Comparison of ENCODE assay signal across 7 mouse cellular contexts in genomic region chr15:80711401-80712151, GRCm38 (mm10). TPM values are rescaled to one million over a fixed set of nuclear protein-coding genes. Genes with fewer than 3 reads are reported as not detected.
DNase-seq lines count a peak whose midpoint lies in the region; ATAC-seq and TF ChIP-seq lines count a peak whose summit lies in the region.

No protein-coding gene starts in this region.

- peak; percentile 37 for ATAC-seq in hindbrain, embryonic 16.5 days
- peak; percentile 34 for ATAC-seq in megakaryocyte progenitor cell, adult 5-6 weeks (replicated peaks; ENCODE audit: poor library complexity)

- WGBS in hindbrain, embryonic 16.5 days, result under 1% methylated on average over 83 of the region's 106 CpGs

- intact Hi-C loops in gastrocnemius, adult 2 months (cut with DNase I), result loop anchor here (2.0 to 10.0 kb wide), 2 partner anchors 87 to 483 kb away; partner anchors contain the start of gene Mrtfa
- intact Hi-C loops in left cerebral cortex, postnatal 25 days (cut with DNase I), result loop anchor here (2.0 kb wide), 2 partner anchors 87 to 237 kb away; partner anchors contain the start of gene Adsl

- no peak for TF ChIP-seq CTCF in gastrocnemius, adult 2 months (IDR thresholded peaks at IDR 0.05)

- peak overlapping the region; percentile 91 for H3K9ac ChIP-seq in hindbrain, embryonic 16.5 days (ENCODE audit: low read depth, low read length)

- DNase-seq in ZHBTc4 (ENCODE audit: low read depth, low spot score), result peak; percentile 78
- DNase-seq in cerebellum, postnatal 4 days (ENCODE audit: low spot score in 2 of 2), result peak; percentile 55 to 72
- DNase-seq in gastrocnemius, adult 2 months, result peak; percentile 78
- DNase-seq in left cerebral cortex, postnatal 25 days (ENCODE audit: low spot score in 2 of 2), result peak; percentile 56 to 62
- DNase-seq in right cerebral cortex, postnatal 25 days, result peak; percentile 65

- H3K9me3 ChIP-seq in hindbrain, embryonic 16.5 days (ENCODE audit: control insufficient read depth, low read length), result no peaks in the 10 kb centered on the region

- H3K27me3 ChIP-seq in hindbrain, embryonic 16.5 days (replicated peaks; ENCODE audit: control insufficient read depth, insufficient read depth, low read length), result no peaks in the 10 kb centered on the region

- no peaks in the 10 kb centered on the region for H3K36me3 ChIP-seq in hindbrain, embryonic 16.5 days (ENCODE audit: control insufficient read depth, insufficient read depth, low read length)

- peaks cover 16% of the 10 kb centered on the region for H3K4me1 ChIP-seq in hindbrain, embryonic 16.5 days (ENCODE audit: control insufficient read depth, insufficient read depth, low read depth, low read length)

- peak overlapping the region; percentile 100 for H3K27ac ChIP-seq in gastrocnemius, adult 2 months
- peak overlapping the region; percentile 90 for H3K27ac ChIP-seq in hindbrain, embryonic 16.5 days (ENCODE audit: low read depth, low read length)

- H3K4me2 ChIP-seq in hindbrain, embryonic 16.5 days (ENCODE audit: low read length), result peak overlapping the region; percentile 85

- H3K4me3 ChIP-seq in gastrocnemius, adult 2 months, result peak overlapping the region; percentile 94
- H3K4me3 ChIP-seq in hindbrain, embryonic 16.5 days (ENCODE audit: low read length), result peak overlapping the region; percentile 89

RNA-seq across cellular contexts. Expression of gene Tnrc6b, which starts 0.5 kb away (rescaled TPM):
- 10 to 100 TPM; 48.5 to 55.6 TPM for total RNA-seq in gastrocnemius, adult 2 months (2021)
- polyA plus RNA-seq in hindbrain, embryonic 16.5 days (2015; fragmentation: Nextera tagmentation; extraction: Ambion mirVana), result 26.8 and 32.9 TPM in 2 replicates
- 100 to 1,000 TPM; 110 to 131 TPM for total RNA-seq in left cerebral cortex, postnatal 25 days (2021)
- 41.8 and 46.5 TPM in 2 replicates for total RNA-seq in megakaryocyte progenitor cell, adult 5-6 weeks (2015)
- 46.6 and 59.3 TPM in 2 replicates for total RNA-seq in megakaryocyte progenitor cell, adult 5-6 weeks (2017)

RNA-seq across cellular contexts. Expression of gene Fam83f, which starts 39.9 kb away (rescaled TPM):
- under 1 TPM in 1 of 2 experiments, not detected in 1; 0.10 TPM for total RNA-seq in gastrocnemius, adult 2 months (2021)
- 0.16 and 0.39 TPM in 2 replicates for polyA plus RNA-seq in hindbrain, embryonic 16.5 days (2015; fragmentation: Nextera tagmentation; extraction: Ambion mirVana)
- under 1 TPM; 0.30 to 0.46 TPM for total RNA-seq in left cerebral cortex, postnatal 25 days (2021)
- 0.05 and 0.20 TPM in 2 replicates for total RNA-seq in megakaryocyte progenitor cell, adult 5-6 weeks (2015)
- 0.10 and 0.42 TPM in 2 replicates for total RNA-seq in megakaryocyte progenitor cell, adult 5-6 weeks (2017)

Comparison
In these comparisons a context has a peak if more than half of its experiments do, and no peak if none do; other contexts are left out.
1. Peak in every context shown above with its lines: DNase-seq, ATAC-seq, H3K4me3 ChIP-seq and H3K27ac ChIP-seq.